Mouse (Mus musculus) spleen, embryonic (tissue): ENCODE data around the gene Lbhd2.

Experiments
- CTCF ChIA-PET: fragments of 350-600 bp; sonication (Branson Sonifier 250); formaldehyde crosslinking; loops from one replicate; lab custom pipeline; 2022; lab: Charles Lee

Lbhd2 gene

DNA sequence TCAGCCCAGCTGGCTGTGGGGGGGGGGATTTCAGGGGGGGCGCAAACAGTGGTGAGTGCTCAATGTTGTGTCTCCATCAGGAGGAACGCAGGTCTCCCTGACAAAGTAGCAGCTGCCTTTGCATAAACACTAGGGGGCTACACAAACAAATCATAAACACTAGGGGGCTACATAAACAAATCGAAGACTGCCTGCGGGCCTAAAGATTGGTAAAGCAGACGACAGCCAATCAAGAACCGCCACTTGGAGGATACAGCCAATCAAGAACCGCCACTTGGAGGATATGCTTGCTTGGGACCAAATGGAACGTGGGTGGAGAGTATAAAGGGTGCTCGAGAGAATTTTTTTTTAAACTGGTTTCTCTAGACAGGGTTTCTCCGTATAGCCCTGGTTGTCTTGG is 1.7 kb upstream of the Lbhd2 start:
- CTCF ChIA-PET = no interaction called here

DNA sequence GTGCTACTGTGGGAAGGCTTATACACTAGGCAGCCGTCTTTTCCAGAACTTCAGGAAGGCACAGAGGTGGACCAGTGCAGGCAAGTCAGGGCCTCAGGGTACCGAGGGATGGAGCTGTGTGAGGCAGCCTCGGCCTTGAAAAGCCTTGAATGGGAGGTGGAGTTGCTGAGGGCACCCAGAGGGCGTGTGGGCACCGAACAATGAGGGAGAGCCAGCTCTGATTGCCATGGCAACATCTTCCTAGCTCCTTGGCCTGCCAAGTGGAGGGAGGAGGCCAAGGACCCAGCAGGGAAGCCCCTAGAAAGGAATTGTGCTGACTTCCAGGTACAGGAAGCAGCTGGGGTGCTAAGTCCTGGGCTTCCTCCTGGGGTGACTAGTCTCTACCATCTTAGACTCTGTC is 3.0 kb downstream of the Lbhd2 start:
- CTCF ChIA-PET = no interaction called here

DNA sequence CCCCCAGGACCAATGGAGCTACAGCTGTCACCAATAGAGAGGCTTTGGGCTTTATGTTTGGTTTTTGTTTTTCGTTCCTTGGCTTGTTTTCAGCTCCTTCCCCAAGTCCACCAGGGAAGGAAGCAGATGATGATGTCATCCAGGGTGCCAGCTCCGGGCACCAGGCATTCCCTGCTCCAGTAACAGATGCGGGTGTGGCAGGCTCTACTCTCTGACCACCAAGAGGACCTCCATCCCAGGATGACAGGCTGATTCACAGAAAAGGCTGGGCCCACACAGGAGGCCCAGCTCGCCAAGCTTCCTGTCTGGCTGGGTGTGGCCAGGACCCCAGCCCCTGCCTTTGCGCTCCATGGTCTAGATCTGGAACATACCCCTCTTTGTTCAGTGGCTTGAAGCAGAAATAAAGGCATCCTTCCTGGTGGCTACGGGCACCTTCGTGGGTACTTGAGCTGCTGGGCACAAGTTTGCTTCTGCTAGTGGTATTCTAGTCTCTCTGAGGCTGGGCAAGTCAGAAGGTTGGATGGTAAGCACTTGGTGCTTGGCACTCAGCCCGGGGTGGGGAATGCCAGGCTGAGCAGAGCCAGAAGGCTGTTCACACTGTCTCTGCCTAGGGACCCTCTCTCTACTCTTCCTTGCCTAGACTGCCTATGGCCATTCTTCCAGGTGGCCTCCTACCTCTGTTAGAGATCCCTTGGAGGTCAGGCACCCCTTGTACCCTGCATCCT is 5.2 kb downstream of the Lbhd2 start:
- CTCF ChIA-PET = no interaction called here

- CTCF ChIA-PET = no interaction called here
Observed at GRCm38 (mm10) chr12:111412581-111413284, 6.1 kb downstream of the Lbhd2 start.

- CTCF ChIA-PET = no interaction called here
Observed at GRCm38 (mm10) chr12:111413300-111413699, 6.7 kb downstream of the Lbhd2 start.

DNA sequence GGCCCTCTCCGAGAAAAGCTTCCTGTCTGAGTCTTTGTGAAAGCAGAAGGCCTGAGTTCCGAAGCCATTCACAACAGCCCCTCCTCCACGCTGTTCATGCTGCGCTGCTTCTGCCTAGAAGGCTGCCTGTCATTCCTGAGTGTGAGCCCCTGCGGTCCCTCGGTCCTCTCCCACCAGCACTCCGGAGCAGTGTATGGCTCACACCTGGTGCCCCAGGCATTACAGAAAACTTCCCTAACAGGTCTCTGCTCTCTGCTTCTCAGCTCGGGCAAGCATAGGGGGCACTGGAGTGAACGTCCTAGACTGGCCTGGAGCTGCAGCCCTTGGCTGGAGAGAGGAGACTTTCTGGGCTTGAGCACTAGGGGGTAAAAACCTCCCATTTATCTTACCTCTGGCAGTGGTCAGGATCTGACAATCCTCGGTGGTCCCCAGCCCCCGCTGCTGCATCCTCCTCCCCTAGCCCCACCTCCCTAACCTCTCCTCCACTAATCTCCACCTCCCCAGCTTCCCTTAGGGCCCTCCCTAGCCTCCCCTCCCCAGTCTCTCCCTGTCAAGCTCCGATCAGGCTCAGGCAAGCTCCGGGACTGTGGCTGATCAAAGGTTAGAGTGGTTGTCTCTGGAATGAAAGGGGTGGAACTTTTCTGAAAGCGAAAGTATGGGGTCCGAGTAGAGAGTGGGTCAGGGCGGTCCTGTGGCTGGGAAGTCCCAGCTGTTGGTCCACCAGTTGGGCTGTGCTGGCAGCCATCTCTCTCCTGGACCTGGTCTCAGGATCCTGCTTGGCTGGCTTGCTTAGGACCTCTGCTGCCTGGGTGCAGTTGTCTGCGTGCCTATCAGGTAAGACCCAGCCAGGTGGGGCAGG is 10.5 kb downstream of the Lbhd2 start, which contains the start of gene Exoc3l4:
Gene Exoc3l4, plus strand, starts transcription at position 97 of the 859 bp plus-strand sequence.
- CTCF ChIA-PET = no interaction called here

DNA sequence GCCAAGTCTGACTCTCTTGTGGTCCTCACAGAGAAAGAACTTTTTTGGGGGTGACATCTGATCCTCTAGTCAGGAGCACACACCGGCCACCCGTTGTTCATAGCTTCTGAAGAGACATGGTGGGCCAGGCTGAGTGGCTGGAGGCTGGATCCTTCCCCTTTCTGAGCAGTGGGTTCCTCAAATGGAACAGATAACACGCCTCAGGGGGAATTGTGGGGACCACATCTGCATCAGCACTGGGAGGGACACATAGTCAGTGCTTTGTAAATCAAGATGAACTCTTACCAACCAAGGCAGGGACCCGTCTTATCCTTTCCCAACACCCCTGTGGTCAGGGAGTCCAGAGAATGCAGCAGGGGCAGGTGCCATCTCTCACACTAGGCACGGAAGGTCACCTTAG is 13.3 kb downstream of the Lbhd2 start:
- CTCF ChIA-PET = no interaction called here

DNA sequence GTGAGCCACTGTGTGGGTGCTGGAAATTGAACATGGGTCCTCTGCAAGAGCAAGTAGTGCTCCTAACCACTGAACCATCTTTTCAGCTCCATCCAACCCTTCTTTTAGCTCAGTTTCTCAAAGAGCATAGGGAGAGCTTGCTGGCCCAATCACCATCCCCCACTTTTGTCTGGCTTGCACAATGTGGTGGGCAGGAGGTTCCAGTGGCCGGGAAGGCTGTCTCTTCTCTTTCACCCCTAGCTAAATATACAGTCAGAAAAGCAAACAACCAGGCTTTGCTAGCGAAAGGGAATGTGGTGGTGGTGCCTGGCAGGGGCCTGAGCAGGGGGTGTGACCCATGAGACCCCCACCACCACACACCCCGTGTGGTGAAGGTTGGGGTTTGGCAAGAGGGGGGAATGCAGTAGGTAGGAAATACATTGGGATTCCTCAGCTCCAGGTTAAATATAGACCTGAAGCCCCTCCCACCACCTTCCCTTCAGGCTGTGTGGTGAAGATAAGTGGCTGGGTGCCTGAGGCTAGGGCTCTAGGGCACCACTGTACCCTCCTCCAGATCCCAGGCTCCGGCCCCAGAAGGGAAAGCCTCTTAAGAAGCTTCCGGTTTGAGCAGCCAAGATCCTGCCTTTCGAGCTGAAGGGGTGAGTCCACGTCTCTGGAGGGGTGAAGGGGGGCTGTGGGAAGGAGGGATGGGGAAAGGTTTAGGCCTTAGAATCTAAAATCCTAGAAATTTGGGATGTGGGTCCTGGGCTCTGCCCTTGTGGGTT is 14.5 kb downstream of the Lbhd2 start:
- CTCF ChIA-PET = no interaction called here

GRCm38 (mm10) chr12:111422852-111423251 is 16.2 kb downstream of the Lbhd2 start:
- CTCF ChIA-PET = no interaction called here

- CTCF ChIA-PET = no interaction called here
Observed at GRCm38 (mm10) chr12:111423570-111424129, 17.0 kb downstream of the Lbhd2 start.

DNA sequence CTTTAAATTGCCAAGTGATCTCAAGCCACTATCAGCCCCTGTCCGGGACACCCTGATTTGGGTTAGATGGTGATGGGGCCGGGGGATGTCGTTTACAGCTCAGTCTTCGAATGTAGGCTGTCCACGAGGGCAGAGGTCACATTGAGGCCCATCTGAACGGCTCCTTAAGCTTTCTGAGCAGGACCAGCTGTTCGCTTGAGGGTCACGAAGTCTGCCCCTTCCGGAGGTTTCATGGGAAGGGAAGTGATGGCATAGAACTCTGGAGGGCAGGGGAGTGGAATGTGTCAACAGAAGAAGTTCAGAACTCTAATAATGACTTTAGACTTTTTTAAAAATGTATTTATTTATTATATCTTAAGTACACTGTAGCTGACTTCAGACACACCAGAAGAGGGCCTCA is 17.9 kb downstream of the Lbhd2 start:
- CTCF ChIA-PET = interaction anchor here (0.6 kb wide), 1 partner anchor 704 kb away, joined by 4 read pairs; no protein-coding TSS in a partner anchor

GRCm38 (mm10) chr12:111425258-111425657 is 18.6 kb downstream of the Lbhd2 start:
- CTCF ChIA-PET = interaction anchor here (0.6 kb wide), 2 partner anchors 10 to 43 kb away, joined by 3 to 11 read pairs; no protein-coding TSS in a partner anchor

GRCm38 (mm10) chr12:111425789-111426460 is 19.3 kb downstream of the Lbhd2 start:
- CTCF ChIA-PET = interaction anchor here (0.6 kb wide), 2 partner anchors 10 to 43 kb away, joined by 3 to 11 read pairs; no protein-coding TSS in a partner anchor

- CTCF ChIA-PET = no interaction called here
Observed at GRCm38 (mm10) chr12:111427438-111428113, 21.0 kb downstream of the Lbhd2 start.

GRCm38 (mm10) chr12:111428364-111428763 is 21.8 kb downstream of the Lbhd2 start:
- CTCF ChIA-PET = no interaction called here

GRCm38 (mm10) chr12:111428961-111429911 is 22.6 kb downstream of the Lbhd2 start:
- CTCF ChIA-PET = no interaction called here

DNA sequence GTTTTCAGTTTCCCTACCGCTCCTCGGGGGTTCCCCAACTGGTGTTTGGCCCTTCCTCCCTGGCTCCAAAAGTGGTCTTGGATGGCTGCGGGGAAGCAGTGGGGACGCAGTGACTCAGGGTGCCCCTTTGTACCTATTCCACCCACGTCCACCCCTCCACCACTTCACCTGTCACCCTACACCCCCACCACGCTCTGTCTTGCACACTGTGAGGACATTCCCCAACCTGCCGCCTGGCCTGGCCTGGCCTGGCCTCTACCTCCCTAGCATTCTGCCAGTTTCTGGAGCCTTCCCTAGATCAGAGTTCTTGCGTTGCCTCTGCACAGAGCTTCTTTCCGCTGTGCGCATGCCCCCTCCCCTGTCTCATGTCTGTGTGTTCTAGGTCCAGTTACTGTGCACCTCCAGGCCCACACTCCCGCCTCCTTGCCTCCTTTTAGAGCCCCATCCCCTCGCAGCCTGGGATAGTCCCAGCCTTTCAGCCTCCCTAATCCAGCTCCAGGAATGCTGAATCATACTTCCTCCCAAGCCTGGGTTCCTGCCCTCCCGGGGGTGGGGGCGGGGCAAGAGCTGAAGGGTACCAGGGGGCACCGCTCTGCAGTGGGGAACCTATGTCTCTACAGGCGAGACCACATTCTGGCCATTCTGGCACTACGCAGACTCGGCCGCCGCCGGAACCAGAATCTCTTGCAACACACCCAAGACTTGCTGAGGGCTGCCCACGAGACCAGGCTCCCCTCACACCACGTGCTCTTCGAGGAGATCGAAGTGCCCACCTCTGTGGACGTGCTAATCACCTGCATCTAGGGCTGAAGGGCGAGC is 23.6 kb downstream of the Lbhd2 start:
- CTCF ChIA-PET = no interaction called here
